Mouse (Mus musculus) heart, embryonic 11.5 days (tissue): ENCODE measurements around the gene Tvp23b. TPM values are rescaled to one million over a fixed set of nuclear protein-coding genes. Genes with fewer than 3 reads are reported as not detected.

ENCODE experiments used
- ATAC-seq: fragments of 200-750 bp; cut with Nextera tagmentation; replicated peaks from 2 replicates; pipeline ENCODE4 v1.8.0; 2017; ENCODE audit warnings: moderate library complexity; ENCODE audit not compliant: insufficient number of reproducible peaks, low FRiP score, low TSS enrichment
- H3K27ac ChIP-seq: fragments of 300-500 bp; sonication (generic); 2 replicates; pipeline ENCODE4 v1.5.1; 2014; ENCODE audit warnings: mild to moderate bottlenecking, low read depth, low read length
- H3K27me3 ChIP-seq: fragments of 300-500 bp; sonication (generic); 2 replicates; pipeline ENCODE4 v1.6.1; 2014; ENCODE audit warnings: mild to moderate bottlenecking, low read length, mixed read lengths; ENCODE audit not compliant: control insufficient read depth, insufficient read depth
- H3K36me3 ChIP-seq: fragments of 300-500 bp; sonication (generic); 2 replicates; pipeline ENCODE4 v1.6.1; 2014; ENCODE audit warnings: mild to moderate bottlenecking, low read length, moderate library complexity, mixed read lengths; ENCODE audit not compliant: control insufficient read depth, insufficient read depth
- H3K4me1 ChIP-seq: fragments of 300-500 bp; sonication (generic); 2 replicates; pipeline ENCODE4 v1.6.1; 2014; ENCODE audit warnings: low read length; ENCODE audit not compliant: control insufficient read depth, insufficient read depth
- H3K4me2 ChIP-seq: fragments of 300-500 bp; sonication (generic); 2 replicates; pipeline ENCODE4 v1.6.1; 2014; ENCODE audit warnings: mild to moderate bottlenecking, moderate library complexity
- H3K4me3 ChIP-seq: fragments of 300-500 bp; sonication (generic); 2 replicates; pipeline ENCODE4 v1.5.1; 2014; ENCODE audit warnings: low read depth, low read length
- H3K9ac ChIP-seq: fragments of 300-500 bp; sonication (generic); 2 replicates; pipeline ENCODE4 v1.6.1; 2014; ENCODE audit warnings: mild to moderate bottlenecking, low read depth, low read length, moderate library complexity
- H3K9me3 ChIP-seq: fragments of 300-500 bp; sonication (generic); replicated peaks from 2 replicates; pipeline ENCODE4 v1.6.1; 2016; ENCODE audit warnings: low read length; ENCODE audit not compliant: control insufficient read depth
- WGBS: fragments of 180-500 bp; shearing (Covaris S2); extraction: QIAGEN DNeasy Blood & Tissue Kit; methylation state at CpG from one replicate; pipeline ENCODE4 v1.1.7; 2014; ENCODE audit not compliant: insufficient replicate concordance; 5-methylcytosine and 5-hydroxymethylcytosine counted together
- polyA plus RNA-seq: library from polyadenylated mRNA; unstranded; fragments of >200 nt; fragmentation: Nextera tagmentation; extraction: Ambion mirVana; gene quantifications from 2 replicates; pipeline ENCODE4 v1.2.1, GENCODE M21; 2014

Tvp23b gene
- polyA plus RNA-seq, 1 experiment from 2014 or later, result 47.3 TPM

GRCm38 (mm10) chr11:62851199-62851598, 28.1 kb upstream of the Tvp23b start:
- no peaks in the 10 kb centered on the region for H3K9me3 ChIP-seq
- H3K27me3 ChIP-seq, result no peaks in the 10 kb centered on the region
- no peak overlapping the region for H3K4me3 ChIP-seq
- H3K9ac ChIP-seq, result no peak overlapping the region
- H3K27ac ChIP-seq, result no peak overlapping the region
- H3K36me3 ChIP-seq, result no peaks in the 10 kb centered on the region
- no peak for ATAC-seq
- no peak overlapping the region for H3K4me2 ChIP-seq
- WGBS, result 71% methylated on average over 1 of the region's 1 CpGs
- no peaks in the 10 kb centered on the region for H3K4me1 ChIP-seq

DNA sequence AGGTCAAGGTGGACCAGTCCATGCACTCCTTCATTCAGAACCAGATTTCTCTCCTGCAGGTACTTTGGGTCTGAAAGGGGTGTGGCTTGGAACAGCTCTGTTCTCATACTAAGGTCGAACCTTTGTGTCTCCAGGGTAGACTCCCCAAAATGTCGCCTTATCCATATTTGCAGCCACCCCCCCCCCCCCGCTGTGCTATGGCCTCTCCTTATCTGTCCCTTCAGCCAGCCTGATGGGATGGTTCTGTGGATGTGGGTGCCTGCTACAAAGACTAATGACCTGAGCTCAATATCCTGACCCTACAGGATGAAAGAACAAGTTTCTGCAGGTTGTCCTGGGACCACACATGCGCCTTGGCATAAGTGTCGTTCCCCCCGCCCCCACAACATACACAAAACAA, 25.9 kb upstream of the Tvp23b start:
- no peaks in the 10 kb centered on the region for H3K36me3 ChIP-seq
- no peak overlapping the region for H3K4me2 ChIP-seq
- H3K9ac ChIP-seq, result no peak overlapping the region
- 75% methylated on average over 6 of the region's 6 CpGs for WGBS
- H3K9me3 ChIP-seq, result no peaks in the 10 kb centered on the region
- no peak for ATAC-seq
- no peaks in the 10 kb centered on the region for H3K27me3 ChIP-seq
- H3K4me3 ChIP-seq, result no peak overlapping the region
- no peaks in the 10 kb centered on the region for H3K4me1 ChIP-seq
- no peak overlapping the region for H3K27ac ChIP-seq

DNA sequence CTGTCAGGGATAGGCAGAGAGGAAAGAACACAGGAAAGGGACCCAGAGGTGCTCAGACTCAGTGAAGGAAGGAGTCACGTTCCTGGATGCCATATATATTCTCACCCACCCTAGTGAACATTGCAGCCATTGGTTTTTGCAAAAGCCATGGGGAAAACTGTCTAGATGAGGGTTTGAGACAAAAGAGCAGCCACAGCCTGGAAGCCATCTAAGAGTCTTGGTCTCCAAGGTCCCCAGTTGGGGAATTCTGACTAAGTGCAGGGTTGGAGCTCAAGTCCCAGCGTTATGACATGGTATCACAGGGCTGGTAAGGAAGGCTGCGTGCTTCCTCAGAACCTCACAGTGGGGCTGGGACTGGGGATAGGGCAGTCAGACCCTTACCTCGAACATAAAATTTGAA, 13.7 kb upstream of the Tvp23b start:
- Histone ChIP-seq H3K4me2 (no peak overlapping the region), H3K4me3 (no peak overlapping the region), H3K27ac (no peak overlapping the region), H3K27me3 (no peaks in the 10 kb centered on the region), H3K4me1 (no peaks in the 10 kb centered on the region), H3K9me3 (no peaks in the 10 kb centered on the region), H3K36me3 (no peaks in the 10 kb centered on the region), H3K9ac (no peak overlapping the region)
- no peak for ATAC-seq
- 57% methylated on average over 4 of the region's 4 CpGs for WGBS

DNA sequence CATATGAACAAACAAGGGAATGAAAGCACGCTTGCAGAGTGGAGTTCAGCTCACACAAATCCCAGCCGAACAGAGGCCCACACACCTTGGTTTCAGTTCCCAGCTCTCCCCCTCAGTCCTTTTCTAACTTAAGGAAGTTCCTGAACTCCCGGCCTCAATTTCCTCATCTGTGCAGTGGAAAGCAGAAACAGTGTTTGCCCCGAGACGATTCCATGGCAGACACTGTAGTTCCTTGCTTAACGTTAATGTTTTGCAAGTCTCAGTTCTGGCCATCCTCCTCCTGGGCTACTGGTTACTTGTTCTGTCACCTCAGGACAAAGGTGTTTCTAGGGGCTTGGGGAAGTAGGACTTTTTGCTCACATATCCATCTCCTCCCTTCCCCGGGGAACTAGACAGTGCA, 12.6 kb upstream of the Tvp23b start:
- no peak overlapping the region for H3K4me2 ChIP-seq
- no peaks in the 10 kb centered on the region for H3K4me1 ChIP-seq
- WGBS, result 81% methylated on average over 7 of the region's 7 CpGs
- H3K9ac ChIP-seq, result no peak overlapping the region
- H3K27me3 ChIP-seq, result no peaks in the 10 kb centered on the region
- no peak for ATAC-seq
- no peaks in the 10 kb centered on the region for H3K36me3 ChIP-seq
- no peaks in the 10 kb centered on the region for H3K9me3 ChIP-seq
- H3K4me3 ChIP-seq, result no peak overlapping the region
- H3K27ac ChIP-seq, result no peak overlapping the region

- Histone ChIP-seq H3K9me3 (no peaks in the 10 kb centered on the region), H3K4me3 (no peak overlapping the region), H3K4me1 (no peaks in the 10 kb centered on the region), H3K27ac (no peak overlapping the region), H3K36me3 (no peaks in the 10 kb centered on the region), H3K9ac (no peak overlapping the region), H3K4me2 (no peak overlapping the region), H3K27me3 (no peaks in the 10 kb centered on the region)
- ATAC-seq, result no peak
- 73% methylated on average over 5 of the region's 5 CpGs for WGBS
Measured at GRCm38 (mm10) chr11:62869201-62869600, 10.1 kb upstream of the Tvp23b start.

DNA sequence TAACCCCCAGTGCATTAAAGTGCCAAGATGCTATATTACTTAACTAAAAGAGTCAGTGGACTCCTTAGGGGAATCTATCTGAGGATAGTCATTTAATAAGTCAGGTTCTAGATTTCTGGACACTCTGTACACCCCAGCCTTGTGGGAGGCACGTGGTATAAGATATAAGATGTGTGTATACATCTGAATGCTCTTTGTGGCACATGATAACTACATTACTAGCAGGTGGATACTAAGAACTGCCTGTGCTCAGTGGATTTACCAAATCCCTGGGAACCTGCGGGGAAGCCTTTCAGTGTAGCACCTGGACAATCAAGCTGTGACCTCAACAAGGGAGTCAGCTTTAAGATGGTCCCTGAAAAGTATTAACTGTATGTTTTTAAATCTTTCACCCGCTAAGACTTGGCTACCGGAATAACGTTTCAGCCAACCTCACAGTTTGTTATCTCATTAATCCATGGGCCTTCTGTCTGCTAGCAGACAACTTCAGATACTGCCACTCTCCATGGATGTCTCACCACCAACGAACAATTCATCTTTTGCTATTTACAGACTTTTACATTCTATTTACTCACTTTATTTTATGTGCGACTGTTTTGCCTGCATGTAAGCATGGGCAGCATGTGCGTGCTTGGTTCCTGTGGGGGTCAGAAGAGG, 9.4 kb upstream of the Tvp23b start:
- Histone ChIP-seq H3K36me3 (no peaks in the 10 kb centered on the region), H3K4me3 (no peak overlapping the region), H3K27me3 (no peaks in the 10 kb centered on the region), H3K4me1 (no peaks in the 10 kb centered on the region), H3K4me2 (no peak overlapping the region), H3K9me3 (no peaks in the 10 kb centered on the region), H3K9ac (no peak overlapping the region), H3K27ac (no peak overlapping the region)
- 71% methylated on average over 8 of the region's 8 CpGs for WGBS
- ATAC-seq, result no peak

- WGBS, result 66% methylated on average over 9 of the region's 9 CpGs
- no peaks in the 10 kb centered on the region for H3K4me1 ChIP-seq
- H3K9me3 ChIP-seq, result no peaks in the 10 kb centered on the region
- H3K27ac ChIP-seq, result no peak overlapping the region
- H3K36me3 ChIP-seq, result no peaks in the 10 kb centered on the region
- H3K9ac ChIP-seq, result no peak overlapping the region
- H3K4me2 ChIP-seq, result no peak overlapping the region
- no peaks in the 10 kb centered on the region for H3K27me3 ChIP-seq
- H3K4me3 ChIP-seq, result no peak overlapping the region
- no peak for ATAC-seq
Measured at GRCm38 (mm10) chr11:62873479-62873878, 5.8 kb upstream of the Tvp23b start.

GRCm38 (mm10) chr11:62875696-62876095, 3.6 kb upstream of the Tvp23b start:
- Histone ChIP-seq H3K4me1 (no peaks in the 10 kb centered on the region), H3K27ac (no peak overlapping the region), H3K27me3 (no peaks in the 10 kb centered on the region), H3K36me3 (no peaks in the 10 kb centered on the region), H3K9ac (no peak overlapping the region), H3K4me3 (no peak overlapping the region), H3K9me3 (no peaks in the 10 kb centered on the region), H3K4me2 (no peak overlapping the region)
- ATAC-seq, result no peak
- 91% methylated on average over 1 of the region's 1 CpGs for WGBS

- no peak for ATAC-seq
- H3K9ac ChIP-seq, result no peak overlapping the region
- no peak overlapping the region for H3K4me3 ChIP-seq
- H3K36me3 ChIP-seq, result no peaks in the 10 kb centered on the region
- no peaks in the 10 kb centered on the region for H3K4me1 ChIP-seq
- H3K27ac ChIP-seq, result no peak overlapping the region
- H3K9me3 ChIP-seq, result no peaks in the 10 kb centered on the region
- no peak overlapping the region for H3K4me2 ChIP-seq
- no peaks in the 10 kb centered on the region for H3K27me3 ChIP-seq
- 79% methylated on average over 4 of the region's 4 CpGs for WGBS
Measured at GRCm38 (mm10) chr11:62876445-62876844, 2.8 kb upstream of the Tvp23b start.
